Mouse (Mus musculus): ENCODE data around the gene Cplx2.
A peak's percentile ranks its signal among the peaks of the same experiment; 100 is the strongest.

Cplx2 gene

DNA sequence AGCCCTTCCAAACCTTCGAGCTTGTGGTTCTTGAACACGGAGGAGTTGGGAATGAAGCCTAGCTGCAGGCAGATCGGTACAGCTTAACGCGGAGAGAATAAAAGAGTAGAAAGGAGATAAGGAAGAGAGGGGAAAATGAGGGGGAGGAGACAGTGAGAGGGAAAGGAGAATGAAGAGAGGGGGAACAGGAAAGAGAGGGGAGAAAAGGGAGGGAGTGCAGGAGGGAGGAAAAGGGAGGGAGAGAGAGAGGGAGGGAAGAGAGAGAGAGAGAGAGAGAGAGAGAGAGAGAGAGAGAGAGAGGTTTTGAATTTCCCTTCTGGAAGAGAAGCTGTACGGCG, at the start of gene Cplx2:
Gene Cplx2, plus strand, starts transcription at position 301 of the 338 bp plus-strand sequence.
- DNase-seq (ENCODE audit: low spot score in 2 of 2) = no peak

DNA sequence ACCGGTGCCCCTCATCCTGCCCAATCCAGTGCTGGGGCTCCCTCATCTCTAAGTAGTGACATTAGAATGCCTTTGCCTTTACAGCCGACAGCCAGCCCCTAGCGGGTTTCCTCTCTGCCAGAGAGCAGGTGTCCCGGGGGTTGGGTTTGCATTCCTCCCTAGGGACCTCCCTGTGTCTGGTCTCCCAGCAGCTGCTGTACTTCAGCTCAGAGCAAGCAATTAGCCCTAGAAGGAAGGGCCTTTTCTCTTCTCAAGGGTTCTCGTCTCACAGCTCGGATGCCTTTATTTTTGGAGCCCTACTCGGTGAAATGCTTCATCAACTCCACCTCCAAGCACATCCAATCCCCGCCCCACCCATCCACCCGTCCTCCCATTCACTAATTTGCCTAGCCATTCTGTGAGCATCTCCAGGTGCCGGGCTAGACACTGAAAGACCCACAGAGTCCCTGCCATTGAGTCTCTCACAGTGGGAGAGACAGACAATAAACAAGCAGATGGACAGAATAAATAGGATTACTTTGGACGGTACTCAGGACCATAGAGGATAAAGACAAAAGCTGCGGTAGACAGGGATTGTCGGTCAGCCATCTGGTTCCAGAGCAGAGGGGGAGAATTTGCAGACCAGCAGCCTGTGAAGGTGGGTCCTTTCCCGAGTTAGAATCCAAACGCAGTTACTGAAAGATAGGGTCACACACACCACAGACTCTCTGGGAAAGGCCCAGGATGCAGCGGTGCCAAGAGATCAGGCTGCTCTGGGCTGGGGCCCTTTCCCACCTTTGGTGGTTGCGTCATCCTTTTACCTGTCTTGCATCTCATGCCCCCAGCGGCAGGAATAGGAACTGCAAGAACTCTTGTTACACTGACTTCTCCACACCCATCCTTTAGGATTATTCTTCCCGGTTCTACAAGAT, 48.5 kb upstream of the Cplx2 start:
- DNase-seq (ENCODE audit: low spot score in 2 of 2) = peak in 1 of 2 experiments; percentile 54

DNA sequence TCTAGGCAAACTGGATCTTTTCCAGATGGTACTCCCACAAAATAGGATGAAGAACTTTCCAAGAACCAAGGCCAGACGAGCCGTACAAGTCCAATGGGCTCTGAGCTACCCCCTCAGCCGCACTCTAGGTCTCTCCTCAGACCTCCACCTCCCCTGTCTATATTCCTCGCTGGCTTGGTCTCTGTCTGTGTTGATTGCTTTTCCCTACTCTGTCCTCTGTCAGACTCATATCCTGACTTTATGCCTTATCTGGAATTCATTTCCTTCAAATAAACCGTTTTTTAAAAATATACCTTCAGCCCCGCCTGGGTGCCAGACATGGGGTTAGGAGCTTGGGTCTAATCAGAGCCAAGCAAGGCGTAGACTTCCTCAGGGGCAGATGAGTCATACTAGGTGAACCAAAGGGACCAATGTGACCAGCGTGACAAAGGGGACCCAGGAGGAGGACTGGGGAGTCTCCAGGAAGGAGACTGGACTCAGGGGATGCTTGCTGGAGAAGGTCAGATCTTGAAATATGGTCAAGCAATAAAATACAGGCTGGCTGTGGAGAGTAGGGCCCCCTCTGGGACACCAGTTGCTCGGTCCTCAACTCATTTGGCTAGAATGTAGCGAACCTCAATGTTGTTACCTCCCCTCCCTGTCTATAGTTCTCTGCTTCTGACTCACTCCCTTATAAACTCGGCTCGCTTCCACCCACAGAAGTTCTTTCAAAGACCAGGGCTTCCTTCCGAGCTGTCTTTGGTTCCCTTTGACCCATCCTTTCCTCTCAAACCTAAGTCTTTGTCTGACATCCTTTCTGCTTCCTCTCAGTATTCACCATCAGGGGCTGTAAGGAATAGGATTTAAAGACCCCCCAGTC, 47.6 kb upstream of the Cplx2 start:
- no peak for DNase-seq (ENCODE audit: low spot score in 2 of 2)

DNA sequence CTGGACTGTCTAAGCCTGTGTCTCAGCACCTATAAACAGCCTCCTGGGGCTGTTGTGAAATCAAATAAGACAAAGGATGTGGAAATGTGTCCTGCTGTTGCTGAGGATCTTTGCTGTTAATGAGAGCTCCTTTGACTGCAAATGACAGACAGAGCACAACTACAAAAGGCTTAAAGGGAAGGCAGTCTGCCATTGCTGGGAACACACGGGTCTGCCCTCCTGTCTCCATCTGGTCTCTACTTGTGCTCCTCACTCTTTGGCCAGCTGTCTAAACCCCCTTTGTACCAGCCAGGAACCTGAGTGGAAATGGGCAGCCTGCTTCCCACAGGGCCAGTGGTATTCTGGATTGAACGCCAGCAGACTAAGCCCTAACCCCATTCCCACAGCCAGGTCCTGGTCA, 47.0 kb upstream of the Cplx2 start:
- no peak for DNase-seq (ENCODE audit: low spot score in 2 of 2)

DNA sequence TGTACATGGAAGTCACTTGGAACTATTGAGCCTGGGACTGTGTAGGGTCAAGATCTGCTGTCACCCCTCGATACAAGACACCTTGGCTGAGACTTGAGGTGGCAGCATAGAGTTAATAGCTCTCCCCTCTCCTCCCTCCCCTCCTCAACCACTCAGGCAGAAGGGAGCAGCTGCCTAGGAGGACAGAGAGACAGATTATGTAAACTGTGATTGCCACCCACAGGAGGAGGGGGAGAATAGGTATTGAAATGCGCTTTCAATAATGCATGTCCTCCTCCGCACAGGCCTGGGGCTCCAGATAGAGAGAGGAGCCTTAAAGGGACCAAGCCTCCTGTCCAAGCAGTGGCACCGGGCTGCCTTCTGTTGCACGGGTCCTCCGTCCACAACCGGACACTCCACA, 45.3 kb upstream of the Cplx2 start:
- DNase-seq (ENCODE audit: low spot score in 2 of 2) = no peak

DNA sequence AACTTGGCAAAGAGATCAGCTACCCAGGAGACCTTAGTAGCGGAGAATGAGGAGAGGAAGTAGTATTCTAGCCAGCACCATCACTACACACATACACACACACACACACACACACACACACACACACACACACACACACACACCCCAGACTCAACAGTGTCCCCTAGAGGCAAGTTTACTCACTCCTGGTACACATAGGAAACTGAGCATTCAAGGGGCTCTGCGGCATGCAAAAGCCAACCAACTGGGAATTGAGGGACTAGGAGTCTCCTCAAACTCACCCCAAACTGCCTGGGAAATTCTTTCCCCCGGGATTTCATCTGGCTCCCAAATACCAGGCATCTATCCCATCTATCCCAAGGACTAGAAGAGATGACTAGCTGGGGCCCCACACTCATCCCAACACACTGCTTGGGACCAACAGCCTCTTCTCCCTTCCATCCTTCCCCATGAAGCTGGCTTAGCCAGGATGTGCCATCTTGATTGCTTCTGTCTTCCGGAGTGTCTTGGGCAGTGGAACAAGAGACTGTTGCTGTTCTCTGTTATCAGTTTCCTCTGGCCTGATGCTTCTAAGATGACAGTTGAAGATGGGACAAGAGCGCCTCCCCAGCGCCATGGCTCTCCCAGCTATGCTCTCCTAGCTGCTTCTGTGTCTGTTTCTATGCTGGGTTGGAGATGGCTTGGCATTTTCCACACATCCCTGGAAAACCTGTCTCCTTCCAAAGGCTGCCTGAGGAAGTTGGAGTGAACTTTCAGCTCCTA, 44.3 kb upstream of the Cplx2 start:
- DNase-seq (ENCODE audit: low spot score in 2 of 2) = no peak

DNA sequence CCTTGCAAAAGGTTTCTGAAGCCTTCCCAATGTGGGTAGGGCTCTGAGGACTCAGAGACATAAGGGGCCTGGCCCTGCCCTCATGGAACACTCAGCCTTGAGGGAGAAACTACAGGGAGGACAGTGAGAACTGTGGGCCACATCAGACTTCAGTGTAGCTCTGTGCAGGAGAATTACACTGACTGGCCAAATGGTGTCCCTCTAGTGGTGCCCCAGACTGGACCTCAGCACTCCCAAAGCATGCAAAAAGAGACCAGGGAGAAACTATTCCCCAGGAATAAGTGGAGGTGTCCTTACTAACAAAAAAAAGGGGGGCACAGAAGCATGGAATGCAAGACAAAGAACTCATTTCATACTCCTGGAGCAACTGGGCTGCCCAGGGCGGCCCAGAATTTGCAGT, 43.1 kb upstream of the Cplx2 start:
- DNase-seq (ENCODE audit: low spot score in 2 of 2) = no peak

DNA sequence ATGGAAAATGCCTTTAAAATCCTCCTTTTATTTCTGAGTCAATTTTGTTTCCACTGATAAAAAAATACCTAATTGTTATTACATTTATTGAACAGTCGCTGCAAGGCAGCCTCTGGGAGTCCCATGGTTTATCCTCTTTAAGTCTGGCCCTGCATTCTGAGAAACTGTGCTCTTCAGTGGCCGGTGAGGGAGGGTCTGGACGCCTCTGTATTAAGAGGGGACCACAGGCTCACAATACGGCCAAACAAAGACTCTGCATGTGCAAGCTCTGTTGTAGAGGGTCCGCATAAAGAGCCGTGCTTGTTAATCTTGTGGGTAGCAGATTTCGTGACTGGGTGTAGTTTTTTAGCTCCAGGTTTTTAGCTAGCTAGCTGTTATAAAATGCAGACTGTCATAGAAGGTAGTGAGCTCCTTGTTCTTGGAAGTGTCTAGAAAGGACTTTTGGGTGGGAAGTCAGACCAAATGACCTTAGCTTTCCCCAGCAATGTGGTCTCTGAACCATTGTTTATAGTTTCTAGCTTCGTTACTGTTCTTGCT, 42.1 kb upstream of the Cplx2 start:
- DNase-seq (ENCODE audit: low spot score in 2 of 2) = no peak

DNA sequence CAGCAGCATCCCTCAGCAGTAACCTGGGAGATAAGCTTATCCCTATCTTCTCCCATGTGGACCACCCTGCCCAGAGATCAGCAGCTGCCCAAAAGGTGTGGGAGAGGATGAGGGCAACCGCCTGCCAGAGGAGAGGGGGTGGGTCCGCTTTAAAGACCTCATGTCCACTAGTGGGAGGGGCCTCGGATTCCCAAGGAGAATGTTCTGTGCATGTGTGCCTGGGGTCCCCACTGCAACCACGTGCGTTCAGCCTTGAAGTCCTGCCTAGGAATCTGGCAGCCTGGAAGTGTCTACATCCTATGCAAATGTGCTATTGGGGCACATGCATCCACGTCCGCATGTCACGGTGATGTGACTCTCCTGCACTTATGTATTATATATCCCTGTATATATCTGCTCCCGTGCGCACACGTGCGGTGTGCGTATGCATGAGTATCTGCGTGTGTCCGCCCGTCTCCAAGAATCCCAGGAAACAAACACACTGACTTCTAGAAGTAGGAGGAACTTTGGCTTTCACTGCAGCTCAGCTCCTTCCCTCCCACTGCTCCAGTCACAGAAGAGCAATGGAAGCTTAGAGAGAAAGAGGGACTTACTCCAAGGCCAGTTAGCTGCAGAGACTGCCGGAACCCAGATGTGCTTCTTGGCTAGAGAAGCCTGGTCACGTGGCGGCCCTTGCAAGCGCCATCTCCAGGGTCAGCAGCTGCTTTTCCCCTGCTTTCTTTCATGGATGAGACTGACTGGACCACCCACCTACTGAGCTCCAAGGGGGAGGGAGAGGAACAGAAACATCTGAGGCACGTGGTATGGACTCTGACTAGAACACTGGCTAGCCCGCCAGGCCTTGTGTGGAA, 39.1 kb upstream of the Cplx2 start:
- no peak for DNase-seq (ENCODE audit: low spot score in 2 of 2)

DNA sequence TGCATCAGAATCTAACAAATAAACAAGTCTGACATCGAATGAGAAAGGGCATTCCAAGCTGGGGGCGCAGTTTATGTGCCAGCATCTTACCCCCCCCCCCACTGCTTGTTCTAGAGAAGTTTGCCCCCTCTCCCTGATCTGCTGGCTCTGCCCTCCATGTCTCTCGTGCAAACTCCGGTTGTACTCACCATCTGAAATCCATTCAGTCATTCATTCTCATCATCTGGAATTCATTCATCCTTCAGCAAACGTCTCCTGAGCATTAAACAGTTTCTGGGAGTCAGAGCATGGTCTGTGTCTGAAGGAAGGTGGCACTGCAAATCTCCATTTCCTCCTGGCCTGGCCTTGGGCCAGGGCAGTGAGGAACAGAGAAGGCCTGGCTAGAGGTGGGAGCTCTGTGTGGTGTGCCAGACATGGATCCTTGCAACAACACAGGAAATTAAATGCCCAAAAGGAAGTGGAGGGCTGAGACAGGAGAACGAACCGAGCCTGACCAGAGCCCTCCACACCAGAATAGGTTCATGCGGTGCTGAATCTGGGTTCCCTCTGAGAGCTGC, 38.1 kb upstream of the Cplx2 start:
- DNase-seq (ENCODE audit: low spot score in 2 of 2) = no peak

DNA sequence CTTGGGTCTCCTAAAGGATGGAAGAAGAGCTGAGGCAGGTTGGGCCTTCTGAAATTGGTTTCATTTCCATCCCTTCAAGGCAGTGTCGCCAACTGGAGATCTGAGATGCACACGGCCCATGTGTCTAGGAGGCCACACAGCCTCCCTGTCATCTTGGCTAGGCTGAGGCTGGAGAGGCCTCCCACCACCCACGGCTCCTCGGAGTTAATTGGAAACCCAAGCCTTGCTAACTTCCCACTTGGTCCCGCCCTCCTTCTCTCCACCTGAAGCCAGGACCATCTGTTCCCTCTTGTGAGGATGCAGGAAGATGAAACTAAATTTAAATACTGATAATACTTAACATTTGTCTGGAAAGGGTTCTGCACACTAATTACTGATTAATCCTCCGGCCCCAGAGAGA, 34.1 kb upstream of the Cplx2 start:
- no peak for DNase-seq (ENCODE audit: low spot score in 2 of 2)

DNA sequence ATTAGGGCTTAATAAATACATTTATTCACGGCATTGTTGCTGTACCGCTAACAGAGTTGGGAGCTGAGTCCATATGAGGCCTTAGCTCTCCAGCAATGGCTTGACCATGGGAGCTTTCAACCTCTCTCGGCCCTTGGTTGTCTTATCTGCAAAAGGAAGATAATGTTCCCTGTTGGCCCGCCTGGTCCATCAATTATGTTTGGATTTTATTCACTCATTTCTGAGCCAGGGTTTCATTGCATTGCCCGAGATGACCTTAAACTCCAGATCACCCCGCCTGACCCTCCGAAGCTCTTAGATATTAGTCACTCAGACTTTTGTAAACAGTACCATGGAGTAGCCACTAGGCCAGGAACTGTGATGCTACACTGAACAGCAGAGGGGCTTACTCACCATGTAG, 33.6 kb upstream of the Cplx2 start:
- DNase-seq (ENCODE audit: low spot score in 2 of 2) = no peak

DNA sequence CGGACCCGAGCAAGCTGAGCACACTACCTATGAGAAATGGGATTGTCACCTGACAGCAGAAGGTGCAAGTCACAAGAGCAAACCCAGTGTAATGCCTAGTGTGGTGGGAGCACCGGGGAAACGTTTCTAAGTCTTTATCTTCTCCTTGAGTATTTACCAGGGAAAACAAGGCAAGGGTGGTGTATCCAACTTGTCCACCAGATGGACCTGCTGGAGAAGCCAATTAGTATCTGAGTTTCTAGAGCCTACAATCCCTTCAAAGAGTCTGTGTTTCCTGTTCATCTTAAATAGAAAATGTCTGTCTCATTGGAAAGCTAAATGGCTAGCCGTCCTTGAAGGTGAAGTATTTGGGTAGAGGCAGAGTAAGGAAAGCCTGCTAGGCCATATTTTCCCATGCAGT, 32.3 kb upstream of the Cplx2 start:
- no peak for DNase-seq (ENCODE audit: low spot score in 2 of 2)

DNA sequence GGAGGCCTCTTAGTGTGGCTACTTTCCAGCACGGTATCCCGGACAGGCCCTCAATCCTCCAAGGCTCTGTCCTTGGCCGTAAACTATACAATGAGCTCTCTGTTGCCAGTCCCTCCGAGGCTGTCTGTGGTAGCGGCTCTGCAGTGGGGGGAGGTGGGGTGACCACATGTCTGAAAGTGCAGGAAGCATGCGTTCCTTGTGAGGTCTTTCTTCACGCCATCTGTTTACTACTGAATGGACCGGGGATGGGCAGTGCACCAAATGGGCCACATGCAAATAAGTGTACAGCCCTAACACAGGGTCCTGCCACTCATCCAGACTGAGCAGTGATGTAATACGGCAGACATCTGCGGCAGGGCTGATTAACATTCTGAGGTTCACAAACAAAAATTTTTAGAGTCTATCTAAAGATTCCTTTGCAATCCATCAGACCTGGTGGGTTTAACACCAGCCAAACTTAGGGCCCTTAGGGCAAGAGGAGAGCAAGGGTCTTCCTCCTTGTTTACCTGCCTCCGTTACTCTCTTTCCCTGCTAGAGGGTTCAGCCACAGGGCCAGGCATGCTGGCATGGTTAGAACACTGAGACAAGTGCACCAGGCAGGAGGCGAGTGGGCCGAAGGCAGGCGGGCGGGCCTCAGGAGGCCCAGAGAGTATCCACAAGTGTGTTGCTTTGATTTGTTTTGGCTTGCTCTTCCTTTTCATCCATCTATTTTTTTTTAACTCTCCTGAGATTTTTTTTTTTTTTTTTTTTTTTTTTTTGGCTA, 25.1 kb upstream of the Cplx2 start:
- no peak for DNase-seq (ENCODE audit: low spot score in 2 of 2)

DNA sequence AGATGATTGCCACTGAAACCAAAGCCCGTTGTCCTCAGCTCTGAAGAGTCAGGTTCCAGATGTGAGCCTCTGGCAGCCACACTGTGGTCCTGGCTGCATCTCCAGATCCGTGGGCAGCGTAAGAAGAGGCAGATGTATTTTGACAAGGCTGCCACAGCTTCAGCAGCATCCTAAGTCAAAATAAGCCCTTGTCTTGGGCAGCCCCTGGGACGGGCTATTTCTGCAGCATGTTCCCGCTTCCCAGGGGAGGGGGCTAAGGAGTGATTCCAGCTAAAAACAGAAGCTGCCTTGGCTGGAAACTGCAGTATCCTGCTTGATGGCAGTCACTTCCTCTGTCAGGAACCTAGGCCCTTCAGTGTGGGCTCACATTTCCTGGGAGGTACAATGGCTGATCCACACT, 23.1 kb upstream of the Cplx2 start:
- peak in 1 of 2 experiments; percentile 37 for DNase-seq (ENCODE audit: low spot score in 2 of 2)

DNA sequence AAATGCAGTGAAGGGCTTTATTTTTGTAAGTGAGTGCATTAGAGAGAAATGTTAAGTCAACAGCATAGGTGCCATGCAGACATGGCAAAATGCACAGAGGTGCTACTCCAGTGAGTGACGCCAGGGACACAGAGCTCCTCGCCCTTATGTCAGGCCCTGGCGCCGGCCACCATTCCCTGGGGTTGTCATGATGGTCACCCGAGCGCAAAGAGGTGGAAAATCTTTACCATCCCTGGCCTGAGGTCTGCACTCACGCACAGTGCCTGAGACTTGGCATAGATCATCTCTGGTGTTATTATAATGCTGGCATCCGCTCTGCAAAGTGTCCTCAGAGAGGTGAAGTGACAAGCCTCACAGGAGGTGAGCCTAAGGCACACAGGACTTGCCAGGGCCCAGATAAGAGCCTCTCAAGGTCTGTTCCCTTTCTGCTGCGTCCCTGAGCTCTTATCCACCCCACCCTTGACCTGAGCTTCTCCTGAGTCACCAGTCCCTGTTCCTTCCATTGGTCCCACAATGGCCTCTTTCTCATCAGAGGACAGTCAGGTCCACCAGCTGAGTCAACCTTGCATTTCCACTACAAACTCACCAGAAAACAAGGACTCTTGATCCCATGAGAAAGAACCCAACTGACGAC, 21.9 kb upstream of the Cplx2 start:
- no peak for DNase-seq (ENCODE audit: low spot score in 2 of 2)

DNA sequence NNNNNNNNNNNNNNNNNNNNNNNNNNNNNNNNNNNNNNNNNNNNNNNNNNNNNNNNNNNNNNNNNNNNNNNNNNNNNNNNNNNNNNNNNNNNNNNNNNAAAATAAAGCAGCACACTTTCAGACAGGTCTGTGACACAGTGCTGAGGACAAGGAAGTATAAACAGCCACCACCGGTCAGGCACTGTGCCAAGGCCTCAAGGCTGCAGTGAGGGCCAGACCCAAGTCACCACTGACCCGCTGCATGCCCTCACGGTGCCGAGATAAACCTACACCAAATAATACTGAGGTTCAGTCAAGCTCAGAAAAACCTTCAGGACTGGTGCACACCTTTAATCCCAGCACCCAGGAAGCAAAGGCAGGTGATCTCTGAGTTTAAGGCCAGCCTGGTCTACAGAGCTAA, 13.7 kb upstream of the Cplx2 start:
- DNase-seq (ENCODE audit: low spot score in 2 of 2) = no peak

DNA sequence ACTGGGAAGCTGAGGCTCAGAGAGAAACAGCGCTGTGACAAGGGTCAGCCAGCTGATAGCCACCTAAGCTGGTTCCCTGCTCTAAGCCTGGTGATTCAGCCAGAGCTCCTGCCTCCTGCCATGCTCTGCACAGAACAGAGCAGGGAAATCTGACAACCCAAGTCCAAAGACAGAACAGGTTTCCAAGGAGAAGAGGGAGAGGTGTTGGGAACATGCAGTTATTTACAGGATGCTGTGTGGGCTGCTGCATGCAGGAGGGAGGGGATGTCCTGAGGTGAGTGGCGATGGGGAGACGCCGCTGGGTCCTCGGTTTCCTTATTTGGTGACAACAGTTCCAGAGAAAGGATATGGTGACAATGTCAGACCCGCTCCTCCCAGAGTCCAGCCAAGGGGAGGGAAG, 12.0 kb upstream of the Cplx2 start:
- DNase-seq (ENCODE audit: low spot score in 2 of 2) = no peak

DNA sequence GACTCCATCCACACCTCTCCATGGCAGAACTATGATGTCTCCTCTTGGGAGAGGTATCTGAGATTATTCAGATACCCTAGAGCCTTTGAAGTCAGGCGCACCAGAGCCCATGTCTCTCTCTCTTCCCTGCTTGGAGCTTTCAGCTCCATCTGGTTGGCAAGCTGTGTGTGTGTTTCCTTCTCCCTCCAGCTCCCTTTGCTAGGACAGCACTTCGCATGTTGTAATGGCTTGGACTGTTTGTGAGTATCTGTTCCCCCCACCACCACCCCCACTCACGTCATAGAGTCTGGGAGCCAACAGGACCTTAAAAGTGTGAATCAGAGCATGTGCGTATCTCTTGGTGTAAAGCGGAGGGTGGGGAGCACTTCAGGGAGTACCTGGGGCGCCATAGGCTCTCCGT, 6.5 kb upstream of the Cplx2 start:
- no peak for DNase-seq (ENCODE audit: low spot score in 2 of 2)

DNA sequence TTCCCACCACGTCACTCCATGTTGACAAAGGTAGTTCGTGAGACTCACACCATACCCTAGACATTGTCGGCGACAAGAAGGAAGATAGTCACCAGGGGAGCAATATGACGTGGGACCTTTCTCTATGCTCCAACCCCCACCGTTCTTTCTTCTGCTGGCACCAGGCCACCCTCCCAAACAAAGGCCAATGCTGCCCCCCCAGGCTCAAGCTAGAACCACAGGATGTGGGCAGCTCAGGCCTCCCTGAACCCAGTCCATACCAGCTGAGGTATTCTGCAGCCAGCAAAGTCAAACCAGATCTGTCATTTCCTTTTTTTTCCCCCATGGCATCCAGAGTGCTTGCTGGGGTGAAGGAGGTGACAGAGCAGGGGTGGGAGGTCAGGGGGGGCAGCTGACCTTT, 3.4 kb upstream of the Cplx2 start:
- DNase-seq (ENCODE audit: low spot score in 2 of 2) = no peak

Data from frontal cortex, postnatal 14 days (tissue).